ENCODE assay signal across 26 mouse cellular contexts in the genomic region with DNA sequence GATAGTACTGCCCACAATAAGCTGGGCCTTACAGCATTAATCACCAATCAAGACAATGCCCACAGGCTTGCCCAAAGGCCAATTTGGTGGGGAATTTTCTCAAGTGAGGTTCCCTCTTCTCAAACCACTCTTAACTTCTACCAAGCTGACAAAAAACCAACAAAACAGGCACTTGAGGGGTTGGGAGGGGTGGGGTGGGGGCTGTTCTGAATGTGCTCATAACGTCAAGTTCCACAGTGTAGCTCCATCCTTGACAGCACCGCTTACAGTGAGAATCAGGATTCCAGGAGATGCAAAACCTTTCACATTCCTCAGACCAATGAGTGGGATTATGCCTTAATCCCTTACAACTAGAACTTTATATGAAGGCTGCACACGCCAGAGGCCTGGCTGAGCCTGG. TPM values are rescaled to one million over a fixed set of nuclear protein-coding genes. Genes with fewer than 3 reads are reported as not detected.
DNase-seq lines count a peak whose midpoint lies in the region; ATAC-seq and TF ChIP-seq lines count a peak whose summit lies in the region.
"Had no signal": no experiment of that assay in that cellular context is flagged by ENCODE, and none has a peak within 500 bp of the region (broad histone marks: within the 10 kb centered on the region; RNA-seq: fewer than 3 reads in every experiment).

No protein-coding gene starts in this region.

- H3K4me2 ChIP-seq in lung, embryonic 15.5 days, result no peak overlapping the region
- no peak overlapping the region for H3K4me2 ChIP-seq in midbrain, embryonic 14.5 days (ENCODE audit: low read length)
- H3K4me2 ChIP-seq in midbrain, postnatal 0 days (ENCODE audit: low read depth, low read length, poor library complexity, severe bottlenecking), result no peak overlapping the region
- H3K4me2 ChIP-seq: embryonic facial prominence, embryonic 15.5 days; forebrain, embryonic 13.5 days; heart, embryonic 13.5 days; hindbrain, embryonic 14.5 days had no signal

- no peaks in the 10 kb centered on the region for H3K27me3 ChIP-seq in heart, embryonic 10.5 days (ENCODE audit: insufficient read depth, poor library complexity, severe bottlenecking)
- no peaks in the 10 kb centered on the region for H3K27me3 ChIP-seq in lung, embryonic 15.5 days
- no peaks in the 10 kb centered on the region for H3K27me3 ChIP-seq in midbrain, embryonic 14.5 days (ENCODE audit: control insufficient read depth, insufficient read depth, low read length)
- no peaks in the 10 kb centered on the region for H3K27me3 ChIP-seq in midbrain, postnatal 0 days (ENCODE audit: insufficient read depth, low read length)
- H3K27me3 ChIP-seq: embryonic facial prominence, embryonic 15.5 days; forebrain, embryonic 13.5 days; heart, embryonic 13.5 days had no signal

- WGBS in heart, embryonic 10.5 days, result 88% methylated on average over 3 of the region's 3 CpGs
- 60% methylated on average over 3 of the region's 3 CpGs for WGBS in lung, embryonic 15.5 days
- 72% methylated on average over 3 of the region's 3 CpGs for WGBS in midbrain, embryonic 14.5 days
- 71% methylated on average over 3 of the region's 3 CpGs for WGBS in midbrain, postnatal 0 days

- H3K4me3 ChIP-seq in heart, embryonic 10.5 days, result no peak overlapping the region
- H3K4me3 ChIP-seq in lung, embryonic 15.5 days, result no peak overlapping the region
- no peak overlapping the region for H3K4me3 ChIP-seq in midbrain, embryonic 14.5 days (replicated peaks; ENCODE audit: low read depth, low read length)
- no peak overlapping the region for H3K4me3 ChIP-seq in midbrain, postnatal 0 days (ENCODE audit: low read depth, low read length)
- H3K4me3 ChIP-seq: embryonic facial prominence, embryonic 15.5 days; forebrain, embryonic 13.5 days; gastrocnemius, adult 2 months; heart, embryonic 13.5 days had no signal

- H3K27ac ChIP-seq in heart, embryonic 10.5 days, result no peak overlapping the region
- H3K27ac ChIP-seq in lung, embryonic 15.5 days, result 0 out of 2 replicates have a peak overlapping the region, but pooled peaks have one; percentile 4
- no peak overlapping the region for H3K27ac ChIP-seq in midbrain, embryonic 14.5 days (replicated peaks; ENCODE audit: low read depth, low read length)
- H3K27ac ChIP-seq in midbrain, postnatal 0 days (ENCODE audit: low read depth, low read length), result no peak overlapping the region
- H3K27ac ChIP-seq: embryonic facial prominence, embryonic 15.5 days; forebrain, embryonic 13.5 days; gastrocnemius, adult 2 months; heart, embryonic 13.5 days; hindbrain, embryonic 14.5 days; hindbrain, postnatal 0 days had no signal

- peak; percentile 54 for DNase-seq in heart, embryonic 10.5 days (ENCODE audit: low spot score)
- DNase-seq in heart, adult 9 months (ENCODE audit: low spot score in 2 of 2), result no peak
- DNase-seq in lung, postnatal 10 days, result no peak
- DNase-seq in midbrain, embryonic 14.5 days, result no peak
- no peak for DNase-seq in midbrain, postnatal 0 days (ENCODE audit: low spot score)
- DNase-seq in yolk sac, embryonic 10.5 days (ENCODE audit: low spot score), result peak; percentile 4
- DNase-seq: adrenal gland, adult 2 months; adrenal gland, postnatal 14 days; cerebellum, adult 11 months; cerebellum, adult 2 months; cerebellum, postnatal 36 days; embryo, embryonic 11 days; forebrain, postnatal 0 days; gastrocnemius, adult 2 months; gastrocnemius, postnatal 14 days; heart, postnatal 14 days; heart, postnatal 4 days had no signal

- no peak for TF ChIP-seq CTCF in midbrain, postnatal 0 days (IDR thresholded peaks at IDR 0.05)

- H3K9me3 ChIP-seq in heart, embryonic 10.5 days, result no peaks in the 10 kb centered on the region
- no peaks in the 10 kb centered on the region for H3K9me3 ChIP-seq in lung, embryonic 15.5 days
- H3K9me3 ChIP-seq in midbrain, embryonic 14.5 days (ENCODE audit: control insufficient read depth, low read length), result 0 out of 2 replicates have a peak, but pooled peaks cover 3% of the 10 kb centered on the region
- no peaks in the 10 kb centered on the region for H3K9me3 ChIP-seq in midbrain, postnatal 0 days (ENCODE audit: low read length)
- H3K9me3 ChIP-seq: embryonic facial prominence, embryonic 15.5 days; forebrain, embryonic 13.5 days; heart, embryonic 13.5 days had no signal

- H3K4me1 ChIP-seq in heart, embryonic 10.5 days, result peaks cover 13% of the 10 kb centered on the region; the same call in 1 of the 2 replicates
- H3K4me1 ChIP-seq in lung, embryonic 15.5 days, result 0 out of 2 replicates have a peak, but pooled peaks cover 9% of the 10 kb centered on the region
- no peaks in the 10 kb centered on the region for H3K4me1 ChIP-seq in midbrain, embryonic 14.5 days (ENCODE audit: control insufficient read depth, insufficient read depth, low read length)
- H3K4me1 ChIP-seq in midbrain, postnatal 0 days (ENCODE audit: insufficient read depth, low read length), result no peaks in the 10 kb centered on the region
- H3K4me1 ChIP-seq: embryonic facial prominence, embryonic 15.5 days; forebrain, embryonic 13.5 days had no signal

- no peak overlapping the region for H3K9ac ChIP-seq in lung, embryonic 15.5 days
- H3K9ac ChIP-seq in midbrain, embryonic 14.5 days (replicated peaks; ENCODE audit: low read length), result no peak overlapping the region
- H3K9ac ChIP-seq in midbrain, postnatal 0 days (replicated peaks; ENCODE audit: low read length, poor library complexity, severe bottlenecking), result no peak overlapping the region
- H3K9ac ChIP-seq: embryonic facial prominence, embryonic 15.5 days; forebrain, embryonic 13.5 days; forebrain, postnatal 0 days; heart, embryonic 13.5 days; hindbrain, embryonic 14.5 days had no signal

- no peak for ATAC-seq in lung, embryonic 15.5 days (ENCODE audit: borderline replicate concordance, extremely low read depth, low FRiP score, low TSS enrichment)
- 0 out of 2 replicates have a peak, but pooled peaks have one; percentile 17 for ATAC-seq in midbrain, embryonic 14.5 days (ENCODE audit: low FRiP score, low TSS enrichment)
- ATAC-seq in midbrain, postnatal 0 days (ENCODE audit: low FRiP score), result no peak
- no peak for ATAC-seq in erythroid progenitor cell, adult 5-6 weeks (replicated peaks; ENCODE audit: low FRiP score, poor library complexity, severe bottlenecking)
- ATAC-seq: CD4-positive, CD25-positive, alpha-beta regulatory T cell, adult 4 months; forebrain, embryonic 13.5 days; hindbrain, postnatal 0 days had no signal

- peaks cover 20% of the 10 kb centered on the region for H3K36me3 ChIP-seq in heart, embryonic 10.5 days
- H3K36me3 ChIP-seq in lung, embryonic 15.5 days, result peaks cover 7% of the 10 kb centered on the region
- H3K36me3 ChIP-seq in midbrain, embryonic 14.5 days (ENCODE audit: control insufficient read depth, insufficient read depth, low read length), result peaks cover 22% of the 10 kb centered on the region
- peaks cover 10% of the 10 kb centered on the region for H3K36me3 ChIP-seq in midbrain, postnatal 0 days (ENCODE audit: insufficient read depth, low read length)

RNA-seq across cellular contexts. Expression of a gene that starts 44.4 kb away (rescaled TPM):
- 15.6 and 17.2 TPM in 2 replicates for polyA plus RNA-seq in heart, embryonic 10.5 days (2016; fragmentation: Nextera tagmentation; extraction: Ambion mirVana)
- polyA plus RNA-seq in lung, embryonic 15.5 days (2015; fragmentation: Nextera tagmentation; extraction: Ambion mirVana), result 27.7 and 29.2 TPM in 2 replicates
- polyA plus RNA-seq in midbrain, embryonic 14.5 days (2014; fragmentation: Nextera tagmentation; extraction: Ambion mirVana), result 13.9 and 14.8 TPM in 2 replicates
- 16.8 and 27.8 TPM in 2 replicates for total RNA-seq in midbrain, postnatal 0 days (2014; rRNA removed)
- polyA plus RNA-seq in midbrain, postnatal 0 days (2015; fragmentation: Nextera tagmentation; extraction: Ambion mirVana), result 19.6 and 20.1 TPM in 2 replicates
- total RNA-seq in erythroid progenitor cell, adult 5-6 weeks (2015; ENCODE audit: low replicate concordance), result 6.5 and 8.0 TPM in 2 replicates
- total RNA-seq in erythroid progenitor cell, adult 5-6 weeks (2017; ENCODE audit: low replicate concordance), result 5.8 and 7.9 TPM in 2 replicates

RNA-seq across cellular contexts. Expression of a gene that starts 52.8 kb away (rescaled TPM):
- polyA plus RNA-seq in heart, embryonic 10.5 days (2016; fragmentation: Nextera tagmentation; extraction: Ambion mirVana), result 0.44 and 1.6 TPM in 2 replicates
- 19.8 and 20.7 TPM in 2 replicates for polyA plus RNA-seq in lung, embryonic 15.5 days (2015; fragmentation: Nextera tagmentation; extraction: Ambion mirVana)
- 8.2 and 13.5 TPM in 2 replicates for polyA plus RNA-seq in midbrain, embryonic 14.5 days (2014; fragmentation: Nextera tagmentation; extraction: Ambion mirVana)
- total RNA-seq in midbrain, postnatal 0 days (2014; rRNA removed), result 7.7 and 21.9 TPM in 2 replicates
- polyA plus RNA-seq in midbrain, postnatal 0 days (2015; fragmentation: Nextera tagmentation; extraction: Ambion mirVana), result 12.8 and 14.6 TPM in 2 replicates
- not detected in 2 replicates for total RNA-seq in erythroid progenitor cell, adult 5-6 weeks (2015; ENCODE audit: low replicate concordance)
- total RNA-seq in erythroid progenitor cell, adult 5-6 weeks (2017; ENCODE audit: low replicate concordance), result not detected in 2 replicates
- total RNA-seq: MEL had no signal
- polyA plus RNA-seq: CD4-positive, CD25-positive, alpha-beta regulatory T cell, adult 4 months had no signal

Comparison
In these comparisons a context has a peak if more than half of its experiments do, and no peak if none do; other contexts are left out.
1. DNase-seq: peak in heart, embryonic 10.5 days (single experiment) and yolk sac, embryonic 10.5 days (single experiment); none in heart, adult 9 months (0 of 2), lung, postnatal 10 days (single experiment), midbrain, embryonic 14.5 days (single experiment) and midbrain, postnatal 0 days (single experiment).